Mouse (Mus musculus) myocyte (in vitro differentiated cells): ENCODE results near the gene Rhbdd2.

ENCODE experiments used
- CEBPB ChIP-seq: IDR thresholded peaks from 2 replicates; pipeline ENCODE4 v1.6.1; 2011; ENCODE audit warnings: mild to moderate bottlenecking, moderate library complexity; ENCODE audit not compliant: poor library complexity, insufficient read depth, severe bottlenecking
- E2F4 ChIP-seq: IDR thresholded peaks from one replicate; pipeline ENCODE4 v1.6.1; 2011; ENCODE audit warnings: mild to moderate bottlenecking, control low read depth, moderate library complexity; ENCODE audit not compliant: insufficient read depth
- MAX ChIP-seq: IDR thresholded peaks from one replicate; pipeline ENCODE4 v1.6.1; 2011; ENCODE audit warnings: low read depth, mild to moderate bottlenecking, control low read depth
- MYOD1 ChIP-seq, 3 experiments: IDR thresholded peaks; one replicate each; pipeline ENCODE4 v1.6.1; 2011; ENCODE audit warnings: control low read depth in 2 of 3, low read depth in 2 of 3, mild to moderate bottlenecking in 2 of 3, moderate library complexity in 1 of 3; ENCODE audit not compliant: insufficient read length in 2 of 3, control insufficient read depth in 1 of 3
- MYOG ChIP-seq, 3 experiments: IDR thresholded peaks; one replicate each; pipeline ENCODE4 v1.6.1; 2011; ENCODE audit warnings: control low read depth in 2 of 3, low read depth in 2 of 3, mild to moderate bottlenecking in 2 of 3; ENCODE audit not compliant: insufficient read length in 2 of 3, control insufficient read depth in 1 of 3, insufficient read depth in 1 of 3
- POLR2A ChIP-seq: IDR thresholded peaks from one replicate; pipeline ENCODE4 v1.6.1; 2011; ENCODE audit warnings: low read depth, mild to moderate bottlenecking, control low read depth, moderate library complexity; ENCODE audit not compliant: insufficient read length
- POLR2AphosphoS2 ChIP-seq: IDR thresholded peaks from one replicate; pipeline ENCODE4 v1.6.1; 2011; ENCODE audit warnings: low read depth, control low read depth; ENCODE audit not compliant: insufficient read length
- SRF ChIP-seq: IDR thresholded peaks from one replicate; pipeline ENCODE4 v1.6.1; 2011; ENCODE audit warnings: low read depth; ENCODE audit not compliant: control insufficient read depth, insufficient read length
- TCF12 ChIP-seq: IDR thresholded peaks from one replicate; pipeline ENCODE4 v1.6.1; 2011; ENCODE audit warnings: mild to moderate bottlenecking, control low read depth; ENCODE audit not compliant: poor library complexity, insufficient read depth, severe bottlenecking
- TCF3 ChIP-seq: IDR thresholded peaks from one replicate; pipeline ENCODE4 v1.6.1; 2011; ENCODE audit warnings: low read depth, control low read depth; ENCODE audit not compliant: insufficient read length
- USF1 ChIP-seq: IDR thresholded peaks from one replicate; pipeline ENCODE4 v1.6.1; 2011; ENCODE audit warnings: low read depth, mild to moderate bottlenecking, control low read depth, moderate library complexity

GRCm38 (mm10) chr5:135630598-135630997 lies 1.8 kb upstream of the Rhbdd2 start:
- TF ChIP-seq POLR2A = no peak
- no peak for TF ChIP-seq E2F4
- no peak for TF ChIP-seq POLR2AphosphoS2
- no peak for TF ChIP-seq USF1
- no peak for TF ChIP-seq MYOD1 (IDR thresholded peaks at IDR 0.05; ENCODE audit: control insufficient read depth in 1 of 3, insufficient read length in 2 of 3, low read depth in 2 of 3)
- no peak for TF ChIP-seq MYOG (IDR thresholded peaks at IDR 0.05; ENCODE audit: control insufficient read depth in 1 of 3, insufficient read depth in 1 of 3, insufficient read length in 2 of 3, low read depth in 2 of 3)
- no peak for TF ChIP-seq MAX
- TF ChIP-seq TCF12 = no peak
- TF ChIP-seq CEBPB = no peak
- no peak for TF ChIP-seq TCF3
- TF ChIP-seq SRF = no peak
